In genomic region chr12:24484930-24485329, GRCm38 (mm10) we compare ENCODE assay signal across 32 mouse cellular contexts. TPM values are rescaled to one million over a fixed set of nuclear protein-coding genes. Genes with fewer than 3 reads are reported as not detected.
DNase-seq lines count a peak whose midpoint lies in the region; ATAC-seq and TF ChIP-seq lines count a peak whose summit lies in the region.
"Had no signal": no experiment of that assay in that cellular context is flagged by ENCODE, and none has a peak within 500 bp of the region (broad histone marks: within the 10 kb centered on the region; RNA-seq: fewer than 3 reads in every experiment).

No protein-coding gene starts in this region.

- no peaks in the 10 kb centered on the region for H3K79me2 ChIP-seq in MEL (ENCODE audit: control insufficient read depth, insufficient read depth, low read length, poor library complexity)

- 92% methylated on average over 4 of the region's 4 CpGs for WGBS in stomach, postnatal 0 days
- 91% methylated on average over 4 of the region's 4 CpGs for WGBS in kidney, embryonic 15.5 days

- TF ChIP-seq RAD21 in MEL (IDR thresholded peaks at IDR 0.05; ENCODE audit: low read depth, low read length) = no peak

- H3K4me1 ChIP-seq in MEL (ENCODE audit: control insufficient read depth in 1 of 2, insufficient read depth in 2 of 2, low read length in 2 of 2) = no peaks in the 10 kb centered on the region
- no peaks in the 10 kb centered on the region for H3K4me1 ChIP-seq in stomach, postnatal 0 days (replicated peaks; ENCODE audit: control insufficient read depth, insufficient read depth)
- H3K4me1 ChIP-seq in kidney, embryonic 15.5 days = no peaks in the 10 kb centered on the region
- H3K4me1 ChIP-seq: embryonic facial prominence, embryonic 15.5 days; forebrain, embryonic 12.5 days; hindbrain, embryonic 10.5 days; hindbrain, embryonic 15.5 days; liver, embryonic 12.5 days; midbrain, embryonic 10.5 days; neural tube, embryonic 13.5 days; stomach, embryonic 15.5 days had no signal

- H3K9me3 ChIP-seq in MEL (replicated peaks; ENCODE audit: insufficient read depth, low read length) = no peaks in the 10 kb centered on the region
- H3K9me3 ChIP-seq in stomach, postnatal 0 days (ENCODE audit: control insufficient read depth, low read length) = 0 out of 2 replicates have a peak, but pooled peaks cover 3% of the 10 kb centered on the region
- 0 out of 2 replicates have a peak, but pooled peaks cover 3% of the 10 kb centered on the region for H3K9me3 ChIP-seq in kidney, embryonic 15.5 days (replicated peaks)
- H3K9me3 ChIP-seq: embryonic facial prominence, embryonic 15.5 days; forebrain, embryonic 12.5 days; hindbrain, embryonic 15.5 days; neural tube, embryonic 13.5 days; stomach, embryonic 15.5 days had no signal

- H3K27me3 ChIP-seq in MEL (ENCODE audit: control insufficient read depth in 1 of 2, insufficient read depth in 2 of 2, low read length in 2 of 2) = no peaks in the 10 kb centered on the region; a peak in 2 of 4 replicates
- H3K27me3 ChIP-seq in stomach, postnatal 0 days (ENCODE audit: control insufficient read depth, insufficient read depth, low read length) = no peaks in the 10 kb centered on the region
- H3K27me3 ChIP-seq in kidney, embryonic 15.5 days = no peaks in the 10 kb centered on the region
- H3K27me3 ChIP-seq: embryonic facial prominence, embryonic 15.5 days; forebrain, embryonic 12.5 days; hindbrain, embryonic 15.5 days; liver, embryonic 12.5 days; neural tube, embryonic 13.5 days; stomach, embryonic 15.5 days had no signal

- no peak overlapping the region for H3K27ac ChIP-seq in gastrocnemius, adult 2 months
- H3K27ac ChIP-seq in MEL (ENCODE audit: control insufficient read depth, low read depth, low read length) = no peak overlapping the region
- no peak overlapping the region for H3K27ac ChIP-seq in stomach, postnatal 0 days (replicated peaks)
- H3K27ac ChIP-seq in kidney, embryonic 15.5 days = no peak overlapping the region
- H3K27ac ChIP-seq: embryonic facial prominence, embryonic 15.5 days; forebrain, embryonic 12.5 days; hindbrain, embryonic 10.5 days; hindbrain, embryonic 15.5 days; liver, embryonic 12.5 days; macrophage; midbrain, embryonic 10.5 days; neural tube, embryonic 13.5 days; stomach, embryonic 15.5 days had no signal

- no peak overlapping the region for H3K4me3 ChIP-seq in gastrocnemius, adult 2 months
- no peak overlapping the region for H3K4me3 ChIP-seq in MEL (ENCODE audit: control insufficient read depth in 1 of 2, insufficient read depth in 1 of 2, low read depth in 2 of 2, low read length in 2 of 2)
- no peak overlapping the region for H3K4me3 ChIP-seq in stomach, postnatal 0 days (ENCODE audit: low read depth, low read length)
- no peak overlapping the region for H3K4me3 ChIP-seq in kidney, embryonic 15.5 days (replicated peaks)
- H3K4me3 ChIP-seq: embryonic facial prominence, embryonic 15.5 days; forebrain, embryonic 12.5 days; hindbrain, embryonic 10.5 days; hindbrain, embryonic 15.5 days; liver, embryonic 12.5 days; midbrain, embryonic 10.5 days; myocyte; neural tube, embryonic 13.5 days; stomach, embryonic 15.5 days had no signal

- DNase-seq in gastrocnemius, adult 2 months = no peak
- DNase-seq in gastrocnemius, adult 8-10 months (ENCODE audit: low spot score in 2 of 2) = no peak
- DNase-seq in MEL (ENCODE audit: low read depth, low spot score) = peak; percentile 27
- DNase-seq in stomach, postnatal 0 days (ENCODE audit: low spot score) = no peak
- DNase-seq in spleen, postnatal 14 days (ENCODE audit: low spot score in 2 of 2) = no peak
- DNase-seq: adrenal gland, postnatal 25 days; cerebellum, adult 11-12 months; cerebellum, postnatal 10 days; forebrain, postnatal 0 days; gastrocnemius, postnatal 36 days; heart, postnatal 14 days; kidney, adult 11 months; kidney, postnatal 36 days; layer of hippocampus, postnatal 36 days; left cerebral cortex, postnatal 4 days; liver, postnatal 0 days; thymus, postnatal 14 days had no signal

- ATAC-seq in granulocyte monocyte progenitor cell, adult 5-6 weeks (replicated peaks; ENCODE audit: poor library complexity, severe bottlenecking) = peak; percentile 59; the same call in 1 of the 2 replicates
- ATAC-seq in stomach, postnatal 0 days (ENCODE audit: low FRiP score, low TSS enrichment) = no peak
- no peak for ATAC-seq in frontal cortex, adult (ENCODE audit: low TSS enrichment)
- no peak for ATAC-seq in kidney, embryonic 15.5 days (replicated peaks; ENCODE audit: low FRiP score)
- ATAC-seq: forebrain, postnatal 0 days; inflammation-experienced regulatory T-cells, adult 6 months; liver, embryonic 12.5 days; liver, postnatal 0 days; midbrain, embryonic 16.5 days had no signal

- TF ChIP-seq POLR2A in MEL (IDR thresholded peaks at IDR 0.05; ENCODE audit: control insufficient read depth in 1 of 2, insufficient read depth in 1 of 2, low read depth in 1 of 2, low read length in 2 of 2, poor library complexity in 1 of 2) = no peak

- TF ChIP-seq CTCF in gastrocnemius, adult 2 months (IDR thresholded peaks at IDR 0.05) = peak; percentile 5; the same call in 1 of the 2 replicates
- TF ChIP-seq CTCF in MEL (IDR thresholded peaks at IDR 0.05 in 2 of 3, conservative IDR thresholded peaks at IDR 0.05 in 1 of 3; ENCODE audit: control insufficient read depth in 1 of 3, insufficient read depth in 1 of 3, low read depth in 2 of 3, low read length in 3 of 3, poor library complexity in 1 of 3, severe bottlenecking in 1 of 3) = peak in 1 of 3 experiments; percentile 30; a peak in 2 of 6 replicates
- peak; percentile 38 for TF ChIP-seq CTCF in stomach, postnatal 0 days (IDR thresholded peaks at IDR 0.05; ENCODE audit: low read depth)

- H3K36me3 ChIP-seq in MEL (ENCODE audit: control insufficient read depth in 1 of 2, insufficient read depth in 2 of 2, low read length in 2 of 2) = no peaks in the 10 kb centered on the region
- H3K36me3 ChIP-seq in stomach, postnatal 0 days (ENCODE audit: control insufficient read depth, insufficient read depth, low read length) = no peaks in the 10 kb centered on the region
- no peaks in the 10 kb centered on the region for H3K36me3 ChIP-seq in kidney, embryonic 15.5 days
- H3K36me3 ChIP-seq: embryonic facial prominence, embryonic 15.5 days; forebrain, embryonic 12.5 days; hindbrain, embryonic 10.5 days; hindbrain, embryonic 15.5 days; liver, embryonic 12.5 days; midbrain, embryonic 10.5 days; neural tube, embryonic 13.5 days; stomach, embryonic 15.5 days had no signal

- intact Hi-C loops in gastrocnemius, adult 2 months (cut with DNase I) = no loop called here

- TF ChIP-seq EP300 in MEL (IDR thresholded peaks at IDR 0.05; ENCODE audit: low read depth in 1 of 2, low read length in 2 of 2) = no peak
- no peak for TF ChIP-seq EP300 in stomach, postnatal 0 days (optimal IDR thresholded peaks at IDR 0.05)

- no peak overlapping the region for H3K9ac ChIP-seq in MEL (ENCODE audit: control insufficient read depth, low read depth, low read length, poor library complexity, severe bottlenecking)
- H3K9ac ChIP-seq in stomach, postnatal 0 days (ENCODE audit: low read length) = no peak overlapping the region
- no peak overlapping the region for H3K9ac ChIP-seq in kidney, embryonic 15.5 days
- H3K9ac ChIP-seq: embryonic facial prominence, embryonic 15.5 days; forebrain, embryonic 12.5 days; forebrain, postnatal 0 days; hindbrain, embryonic 15.5 days; liver, embryonic 12.5 days; liver, postnatal 0 days; neural tube, embryonic 13.5 days; stomach, embryonic 15.5 days had no signal

- no peak overlapping the region for H3K4me2 ChIP-seq in stomach, postnatal 0 days (replicated peaks; ENCODE audit: low read depth)
- H3K4me2 ChIP-seq in kidney, embryonic 15.5 days = no peak overlapping the region
- H3K4me2 ChIP-seq: embryonic facial prominence, embryonic 15.5 days; forebrain, embryonic 12.5 days; hindbrain, embryonic 15.5 days; liver, embryonic 12.5 days; neural tube, embryonic 13.5 days; stomach, embryonic 15.5 days had no signal

TF ChIP-seq in MEL, 35 proteins besides CTCF, POLR2A, EP300 and RAD21:
- TF ChIP-seq MXI1 (IDR thresholded peaks at IDR 0.05; ENCODE audit: low read depth, low read length) = no peak
- TF ChIP-seq SMC3 (IDR thresholded peaks at IDR 0.05; ENCODE audit: low read depth, low read length) = no peak
- no peak for TF ChIP-seq KAT2A (conservative IDR thresholded peaks at IDR 0.05; ENCODE audit: low read depth, low read length)
- TF ChIP-seq CHD2 (IDR thresholded peaks at IDR 0.05; ENCODE audit: low read length) = no peak
- no peak for TF ChIP-seq MEF2A (IDR thresholded peaks at IDR 0.05; ENCODE audit: extremely low read depth, insufficient replicate concordance, low read depth, low read length, poor library complexity, severe bottlenecking)
- no peak for TF ChIP-seq ELF1 (IDR thresholded peaks at IDR 0.05; ENCODE audit: low read depth, low read length)
- no peak for TF ChIP-seq MYB (IDR thresholded peaks at IDR 0.05; ENCODE audit: low read depth, low read length)
- no peak for TF ChIP-seq GATA1 (IDR thresholded peaks at IDR 0.05; ENCODE audit: low read depth, low read length)
- TF ChIP-seq MAX (IDR thresholded peaks at IDR 0.05; ENCODE audit: low read length) = no peak
- no peak for TF ChIP-seq ZNF384 (IDR thresholded peaks at IDR 0.05; ENCODE audit: low read depth, low read length)
- TF ChIP-seq BHLHE40 (IDR thresholded peaks at IDR 0.05; ENCODE audit: borderline replicate concordance, low read depth, low read length) = no peak
- no peak for TF ChIP-seq ZKSCAN1 (IDR thresholded peaks at IDR 0.05; ENCODE audit: low read depth, low read length)
- no peak for TF ChIP-seq ZMIZ1 (IDR thresholded peaks at IDR 0.05; ENCODE audit: low read depth, low read length)
- no peak for TF ChIP-seq POLR2AphosphoS2 (IDR thresholded peaks at IDR 0.05; ENCODE audit: low read length)
- no peak for TF ChIP-seq TAL1 (IDR thresholded peaks at IDR 0.05; ENCODE audit: low read length)
- TF ChIP-seq USF1 (IDR thresholded peaks at IDR 0.05; ENCODE audit: low read depth, low read length) = no peak
- TF ChIP-seq HCFC1 (IDR thresholded peaks at IDR 0.05; ENCODE audit: low read depth, low read length) = no peak

RNA-seq across cellular contexts. Expression of gene Taf1b, which starts 13.2 kb away (rescaled TPM):
- 1 to 10 TPM; 7.2 to 8.9 TPM for total RNA-seq in gastrocnemius, adult 2 months (2021)
- 1 to 10 TPM; 5.8 to 8.3 (median 7.0) TPM for total RNA-seq in gastrocnemius, adult 8-10 months (2022)
- total RNA-seq in MEL (2012; rRNA removed) = 28.0 and 28.1 TPM in 2 replicates
- 10 to 100 TPM in 1 of 2 experiments, not detected in 1; 26.4 TPM for polyA plus RNA-seq in MEL (2012; ENCODE audit: insufficient read depth in 1 of 2, insufficient read length in 2 of 2, low read depth in 1 of 2, low replicate concordance in 2 of 2, missing spikeins in 1 of 2)
- 21.4 and 28.4 TPM in 2 replicates for total RNA-seq in granulocyte monocyte progenitor cell, adult 5-6 weeks (2014; fragmentation: Nextera tagmentation)
- total RNA-seq in granulocyte monocyte progenitor cell, adult 5-6 weeks (2017) = 39.6 and 41.3 TPM in 2 replicates
- 12.0 and 12.8 TPM in 2 replicates for polyA plus RNA-seq in stomach, postnatal 0 days (2015; fragmentation: Nextera tagmentation; extraction: Ambion mirVana)
- polyA plus RNA-seq in kidney, embryonic 15.5 days (2015; fragmentation: Nextera tagmentation; extraction: Ambion mirVana) = 31.0 and 32.6 TPM in 2 replicates
